Mouse (Mus musculus) v-Abl transformed pro-B cells (cell line): ENCODE measurements around the gene Trip11.

Experiments used
- in situ Hi-C, 2 experiments: fragments of 400-800 bp; cut with MboI; formaldehyde crosslinking; loops; one replicate each; pipeline ENCODE4 v1.15.1; 2025; ENCODE audit not compliant: unreplicated experiment in 2 of 2

The Trip11 gene

DNA sequence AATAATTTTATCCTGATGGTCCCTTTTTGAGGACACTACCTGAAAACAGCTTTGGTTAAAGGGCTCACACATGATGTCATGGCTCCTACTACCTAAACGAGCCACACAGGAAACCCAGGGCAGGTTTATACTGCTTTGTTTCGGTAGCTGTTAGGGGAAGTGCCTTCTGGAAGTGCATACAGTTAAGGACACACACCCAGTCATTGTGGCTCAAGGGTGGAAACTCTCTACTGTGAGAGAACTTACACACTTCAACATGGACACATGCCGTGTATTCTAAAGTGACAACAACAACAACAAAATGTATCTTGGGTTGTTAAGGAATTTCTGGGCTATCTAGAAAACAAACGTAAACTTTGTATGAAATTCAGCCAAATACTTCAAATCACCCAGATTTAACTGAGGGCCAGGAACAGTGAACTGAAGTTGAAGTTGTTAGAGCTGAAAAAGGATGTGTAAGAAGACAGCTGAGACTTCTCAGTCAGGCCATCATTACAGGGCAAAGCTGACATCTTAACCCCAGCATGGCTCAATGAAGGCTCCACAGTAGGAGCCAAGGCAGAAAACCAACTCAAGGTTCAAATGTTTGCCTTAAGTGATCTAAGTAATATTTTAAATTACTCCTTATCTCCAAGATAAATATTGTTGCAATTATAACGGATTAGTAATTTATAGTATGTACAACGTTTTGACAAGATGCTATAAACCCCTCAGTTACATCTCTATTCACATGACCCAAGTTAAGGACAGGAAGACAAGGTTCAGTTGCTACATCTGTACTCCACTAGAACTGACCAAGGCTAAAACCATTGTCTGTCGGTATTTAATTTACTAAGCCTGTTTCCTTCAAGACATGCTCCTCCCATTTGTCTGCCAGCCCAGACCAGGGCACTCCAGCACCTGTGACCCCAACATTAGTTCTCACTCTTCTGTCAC, 80.6 kb downstream of the Trip11 start:
- in situ Hi-C loops, result no loop called here

DNA sequence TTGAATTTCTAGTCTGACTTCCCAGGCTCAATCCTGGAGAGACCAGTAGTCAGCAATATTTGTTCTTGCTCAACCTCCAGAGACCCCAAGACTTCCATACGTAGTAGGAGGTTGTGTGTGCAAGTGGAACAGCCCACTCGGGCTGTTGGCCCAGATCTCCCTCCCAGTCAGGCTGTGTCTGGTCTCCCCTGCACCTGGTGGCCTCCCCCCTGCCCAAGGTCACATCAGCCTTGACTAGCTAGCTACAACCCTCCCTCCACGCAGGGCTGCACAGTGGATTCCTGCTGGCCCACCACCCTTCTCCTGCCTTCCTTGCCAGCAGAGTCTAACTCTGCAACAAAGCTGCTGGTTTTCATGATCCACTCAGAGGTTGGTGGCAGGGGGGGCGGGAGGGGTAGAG, 81.8 kb downstream of the Trip11 start:
- in situ Hi-C loops, result no loop called here

- in situ Hi-C loops, result no loop called here
Measured at GRCm38 (mm10) chr12:101823161-101823560, 89.9 kb downstream of the Trip11 start.

DNA sequence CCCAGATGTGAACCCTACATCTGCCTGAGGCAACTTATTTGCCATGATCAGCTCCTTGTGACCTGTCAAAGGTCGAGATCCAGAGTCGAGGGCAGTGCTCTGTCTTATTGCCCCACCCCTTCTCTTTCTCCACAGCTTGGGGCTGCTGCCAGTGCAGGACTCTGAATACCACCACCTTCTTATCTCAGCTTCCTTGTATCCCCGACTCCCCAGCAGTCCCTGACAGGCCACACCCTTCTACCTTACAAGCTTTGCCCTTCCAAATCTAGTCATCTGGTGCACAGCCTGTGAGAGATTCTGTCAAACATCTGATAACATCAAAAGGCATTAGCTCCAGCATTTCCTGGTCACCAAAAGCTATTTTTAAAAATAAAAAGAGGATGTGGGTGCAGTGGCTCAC, 91.5 kb downstream of the Trip11 start:
- in situ Hi-C loops, result no loop called here

GRCm38 (mm10) chr12:101819570-101819969, 93.5 kb downstream of the Trip11 start:
- in situ Hi-C loops, result no loop called here

DNA sequence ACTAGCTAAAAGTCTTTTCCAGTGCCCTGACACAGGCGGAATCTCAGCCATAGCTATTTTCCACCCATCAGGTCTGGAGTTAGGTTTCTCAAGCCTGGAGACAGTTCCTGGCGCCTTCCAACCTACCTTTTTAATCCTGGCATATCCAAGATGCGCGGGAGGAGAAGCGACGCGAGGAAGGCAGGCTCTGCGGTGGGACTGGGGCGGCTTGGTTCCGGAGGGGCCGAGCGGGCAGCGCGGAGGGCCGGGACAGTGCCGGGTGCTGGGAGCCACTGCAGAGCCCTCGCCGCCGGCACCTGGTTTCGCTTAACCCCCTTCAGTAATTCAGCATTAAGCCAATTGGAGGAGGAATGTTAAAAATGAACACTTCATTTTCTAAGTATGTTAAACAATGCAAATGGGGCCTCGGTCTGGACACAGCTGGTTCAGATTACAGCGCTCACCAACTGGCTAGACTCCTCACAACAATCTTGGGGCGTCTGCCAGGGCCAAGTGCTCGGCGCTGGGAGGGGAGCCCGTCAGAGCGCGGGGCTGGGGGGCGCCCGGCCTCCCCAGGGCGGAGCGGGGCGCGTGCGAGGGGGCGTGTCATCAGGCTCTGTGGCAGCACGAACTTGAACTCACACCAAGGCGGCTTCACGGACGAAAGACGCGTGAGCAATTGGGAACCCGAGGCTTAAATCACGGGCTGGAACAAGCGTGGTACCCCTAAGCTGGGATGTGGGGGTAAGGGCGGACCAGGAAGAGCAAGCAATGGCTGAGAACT, 94.3 kb downstream of the Trip11 start, which contains the start of gene Fbln5:
Gene Fbln5, minus strand, starts transcription at position 448 of the 763 bp plus-strand sequence.
- in situ Hi-C loops, result no loop called here

DNA sequence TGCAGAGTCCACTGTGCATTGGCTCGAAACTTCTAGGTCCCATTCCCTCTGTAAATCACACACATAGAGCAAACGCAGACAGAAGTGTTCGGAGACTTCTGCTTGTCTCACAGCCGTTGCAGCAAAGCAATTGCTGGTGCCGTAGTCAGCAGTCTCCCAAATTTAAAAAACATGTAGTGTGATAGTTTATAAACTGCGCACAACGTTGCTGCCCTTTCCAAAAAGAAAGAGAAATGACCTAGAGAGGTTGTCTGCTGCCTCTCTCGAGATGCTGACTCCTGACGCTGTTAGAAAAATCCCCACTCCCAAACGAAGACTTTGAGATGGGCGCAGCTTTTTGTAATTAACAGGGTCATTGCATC, 94.8 kb downstream of the Trip11 start:
- in situ Hi-C loops, result no loop called here

GRCm38 (mm10) chr12:101816810-101817209, 96.3 kb downstream of the Trip11 start:
- in situ Hi-C loops, result no loop called here

GRCm38 (mm10) chr12:101815796-101816195, 97.3 kb downstream of the Trip11 start:
- in situ Hi-C loops, result no loop called here

DNA sequence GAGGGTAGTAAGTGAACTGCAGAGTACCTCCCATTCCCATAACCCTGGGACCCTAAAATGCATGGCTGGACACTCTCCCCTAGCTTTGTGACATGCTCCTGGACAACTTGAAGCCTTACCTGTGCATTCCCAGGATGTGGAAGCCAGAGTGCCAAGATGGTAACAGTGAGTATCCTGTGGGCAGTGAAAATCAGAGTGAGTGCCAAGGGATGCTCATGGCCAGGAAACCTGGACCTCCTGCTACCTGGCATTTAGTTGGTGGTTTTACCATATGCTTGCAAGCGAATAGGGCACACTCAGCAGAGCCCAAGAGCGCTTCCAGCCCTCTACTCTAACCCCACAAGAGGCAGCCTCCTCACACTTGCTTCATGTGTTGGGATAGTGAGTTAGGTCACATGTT, 98.6 kb downstream of the Trip11 start:
- in situ Hi-C loops, result no loop called here

DNA sequence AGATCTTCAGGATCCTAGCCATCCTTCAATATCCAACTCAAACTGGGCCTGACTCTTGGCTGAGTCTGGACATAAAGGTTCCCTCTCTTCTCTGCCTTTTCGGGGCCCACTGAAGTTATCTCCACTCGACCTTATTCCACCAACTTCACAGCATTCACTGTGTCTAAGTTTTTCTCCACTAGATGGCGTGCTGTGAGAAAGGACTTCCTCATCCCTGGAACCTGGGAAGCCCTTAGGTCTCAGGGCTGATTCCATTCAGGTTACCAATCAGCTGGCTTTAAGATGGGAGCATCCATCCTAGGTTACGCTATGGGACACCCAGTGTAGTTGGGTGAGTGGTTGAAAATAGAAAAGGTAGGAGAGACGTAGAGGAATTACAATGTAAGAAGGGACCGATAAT, 101.9 kb downstream of the Trip11 start:
- in situ Hi-C loops, result no loop called here

GRCm38 (mm10) chr12:101810515-101810914, 102.6 kb downstream of the Trip11 start:
- in situ Hi-C loops, result no loop called here

- in situ Hi-C loops, result no loop called here
Measured at GRCm38 (mm10) chr12:101807400-101807799, 105.7 kb downstream of the Trip11 start.

DNA sequence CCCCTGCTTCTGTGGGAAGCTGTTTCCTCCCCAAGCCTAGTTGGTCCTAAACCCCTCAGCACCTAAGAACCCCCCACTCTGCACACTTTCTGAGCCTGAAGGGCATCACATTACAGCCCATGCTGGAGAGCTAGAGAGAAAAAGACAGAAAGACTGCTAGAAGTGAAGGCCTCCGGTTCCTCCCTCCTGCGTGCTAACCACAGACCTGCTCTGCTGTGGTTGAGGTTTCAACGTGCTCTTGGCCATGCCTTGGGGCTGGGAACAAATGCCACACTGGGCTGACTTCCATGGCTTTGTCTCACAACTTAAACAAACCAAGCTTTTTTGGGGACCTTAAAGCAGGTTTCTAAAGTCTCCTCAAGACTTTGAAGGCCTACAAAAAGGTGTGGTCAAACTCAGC, 110.6 kb downstream of the Trip11 start:
- in situ Hi-C loops, result no loop called here

GRCm38 (mm10) chr12:101801744-101802143, 111.3 kb downstream of the Trip11 start:
- in situ Hi-C loops, result no loop called here

- in situ Hi-C loops, result no loop called here
Measured at GRCm38 (mm10) chr12:101801051-101801450, 112.0 kb downstream of the Trip11 start.

- in situ Hi-C loops, result no loop called here
Measured at GRCm38 (mm10) chr12:101798189-101798922, 114.7 kb downstream of the Trip11 start.

- in situ Hi-C loops, result no loop called here
Measured at GRCm38 (mm10) chr12:101794458-101794857, 118.6 kb downstream of the Trip11 start.

DNA sequence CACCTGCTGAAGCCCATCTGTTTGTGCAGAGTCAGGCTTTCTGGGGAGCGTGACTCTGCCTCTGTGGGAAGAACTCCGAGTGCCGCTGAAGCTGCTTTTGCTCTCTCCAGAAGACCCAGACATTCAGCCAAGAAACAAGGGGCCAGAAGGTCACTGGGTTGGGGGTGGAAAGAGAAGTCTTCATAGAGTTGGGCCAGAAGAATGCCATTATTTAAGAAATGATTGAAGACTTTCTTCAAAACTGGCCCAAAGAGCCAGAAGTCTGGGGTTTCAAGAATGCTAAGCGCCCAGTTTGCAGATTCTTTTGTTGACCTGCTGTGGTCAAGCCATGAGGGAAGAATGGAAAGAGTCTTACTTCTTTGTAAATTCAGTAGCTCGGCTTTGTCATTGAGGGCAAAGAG, 119.8 kb downstream of the Trip11 start:
- in situ Hi-C loops, result no loop called here

DNA sequence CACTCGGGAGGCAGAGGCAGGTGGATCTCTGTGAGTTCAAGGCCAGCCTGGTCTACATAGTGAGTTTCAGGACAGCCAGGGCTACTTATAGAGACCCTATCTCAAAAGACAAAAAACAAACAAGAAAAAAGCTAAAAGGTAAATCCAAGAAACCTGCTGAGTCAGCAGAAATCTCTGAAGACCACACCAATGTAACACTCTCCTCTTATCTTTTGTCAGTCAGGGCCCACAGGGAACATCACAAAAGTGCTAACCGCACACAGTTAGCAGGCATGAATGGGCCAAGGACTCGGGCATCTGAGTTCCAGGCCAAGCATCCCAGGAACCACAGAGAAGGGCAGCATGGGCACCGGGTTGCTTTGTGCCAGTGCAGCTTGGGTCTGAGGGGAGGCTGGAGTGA, 120.4 kb downstream of the Trip11 start:
- in situ Hi-C loops, result no loop called here

- in situ Hi-C loops, result no loop called here
Measured at GRCm38 (mm10) chr12:101789767-101790166, 123.3 kb downstream of the Trip11 start.
